Mouse (Mus musculus) hindbrain, embryonic 16.5 days (tissue): Measurements from ENCODE around the gene Garnl3. TPM values are rescaled to one million over a fixed set of nuclear protein-coding genes. Genes with fewer than 3 reads are reported as not detected.

ENCODE experiments used
- ATAC-seq: fragments of 200-750 bp; cut with Nextera tagmentation; 2 replicates; pipeline ENCODE4 v1.8.0; 2017; ENCODE audit warnings: moderate TSS enrichment, moderate library complexity
- H3K27ac ChIP-seq: fragments of 300-500 bp; sonication (generic); 2 replicates; pipeline ENCODE4 v1.5.1; 2014; ENCODE audit warnings: low read depth, mild to moderate bottlenecking, control low read depth, low read length, moderate library complexity
- H3K27me3 ChIP-seq: fragments of 300-500 bp; sonication (generic); replicated peaks from 2 replicates; pipeline ENCODE4 v1.6.1; 2014; ENCODE audit warnings: low read length; ENCODE audit not compliant: control insufficient read depth, insufficient read depth
- H3K36me3 ChIP-seq: fragments of 300-500 bp; sonication (generic); 2 replicates; pipeline ENCODE4 v1.6.1; 2014; ENCODE audit warnings: mild to moderate bottlenecking, low read length, moderate library complexity, mixed read lengths; ENCODE audit not compliant: control insufficient read depth, insufficient read depth
- H3K4me1 ChIP-seq: fragments of 300-500 bp; sonication (generic); 2 replicates; pipeline ENCODE4 v1.6.1; 2014; ENCODE audit warnings: low read depth, low read length; ENCODE audit not compliant: control insufficient read depth, insufficient read depth
- H3K4me2 ChIP-seq: fragments of 300-500 bp; sonication (generic); 2 replicates; pipeline ENCODE4 v1.6.1; 2014; ENCODE audit warnings: mild to moderate bottlenecking, low read length, control low read depth, moderate library complexity
- H3K4me3 ChIP-seq: fragments of 300-500 bp; sonication (generic); 2 replicates; pipeline ENCODE4 v1.5.1; 2014; ENCODE audit warnings: mild to moderate bottlenecking, low read length, control low read depth, moderate library complexity
- H3K9ac ChIP-seq: fragments of 300-500 bp; sonication (generic); 2 replicates; pipeline ENCODE4 v1.6.1; 2014; ENCODE audit warnings: low read depth, mild to moderate bottlenecking, control low read depth, low read length, moderate library complexity
- H3K9me3 ChIP-seq: fragments of 300-500 bp; sonication (generic); 2 replicates; pipeline ENCODE4 v1.6.1; 2014; ENCODE audit warnings: mild to moderate bottlenecking, low read length, moderate library complexity; ENCODE audit not compliant: control insufficient read depth
- WGBS: fragments of 180-500 bp; shearing (Covaris S2); extraction: QIAGEN DNeasy Blood & Tissue Kit; methylation state at CpG from one replicate; pipeline ENCODE4 v1.1.7; 2014; 5-methylcytosine and 5-hydroxymethylcytosine counted together
- polyA plus RNA-seq: library from polyadenylated mRNA; unstranded; fragments of >200 nt; fragmentation: Nextera tagmentation; extraction: Ambion mirVana; gene quantifications from 2 replicates; pipeline ENCODE4 v1.2.1, GENCODE M21; 2015

Gene Garnl3
- polyA plus RNA-seq, 1 experiment from 2014 or later, result 65.9 TPM

GRCm38 (mm10) chr2:32985844-32986243, 145.6 kb downstream of the Garnl3 start:
- Histone ChIP-seq H3K4me3 (no peak overlapping the region), H3K36me3 (no peaks in the 10 kb centered on the region), H3K27me3 (no peaks in the 10 kb centered on the region), H3K4me2 (no peak overlapping the region), H3K4me1 (peaks cover 14% of the 10 kb centered on the region), H3K9me3 (no peaks in the 10 kb centered on the region), H3K27ac (no peak overlapping the region), H3K9ac (no peak overlapping the region)
- ATAC-seq, result no peak
- WGBS, result 58% methylated on average over 8 of the region's 8 CpGs

GRCm38 (mm10) chr2:32983617-32984016, 147.8 kb downstream of the Garnl3 start:
- Histone ChIP-seq H3K9ac (no peak overlapping the region), H3K27ac (no peak overlapping the region), H3K9me3 (no peaks in the 10 kb centered on the region), H3K27me3 (no peaks in the 10 kb centered on the region), H3K4me1 (peaks cover 16% of the 10 kb centered on the region), H3K36me3 (no peaks in the 10 kb centered on the region), H3K4me3 (no peak overlapping the region), H3K4me2 (no peak overlapping the region)
- ATAC-seq, result no peak
- WGBS, result 72% methylated on average over 6 of the region's 6 CpGs

GRCm38 (mm10) chr2:32982700-32983099, 148.8 kb downstream of the Garnl3 start:
- Histone ChIP-seq H3K36me3 (no peaks in the 10 kb centered on the region), H3K27ac (no peak overlapping the region), H3K4me2 (peak overlapping the region; percentile 97), H3K4me3 (peak overlapping the region; percentile 67), H3K9ac (no peak overlapping the region), H3K9me3 (no peaks in the 10 kb centered on the region), H3K4me1 (peaks cover 16% of the 10 kb centered on the region), H3K27me3 (no peaks in the 10 kb centered on the region)
- ATAC-seq, result no peak
- 4% methylated on average over 4 of the region's 4 CpGs for WGBS

GRCm38 (mm10) chr2:32981725-32982271, 149.7 kb downstream of the Garnl3 start, which contains the start of gene Slc2a8:
Slc2a8 (minus strand) TSS chr2:32982083.
- H3K36me3 ChIP-seq, result no peaks in the 10 kb centered on the region
- H3K9me3 ChIP-seq, result no peaks in the 10 kb centered on the region
- H3K4me2 ChIP-seq, result peak within 1 kb of the TSS; percentile 97
- H3K9ac ChIP-seq, result peak within 1 kb of the TSS; percentile 74
- H3K27me3 ChIP-seq, result no peaks in the 10 kb centered on the region
- H3K27ac ChIP-seq, result peak within 1 kb of the TSS; percentile 79
- H3K4me3 ChIP-seq, result peak within 1 kb of the TSS; percentile 67
- peaks cover 16% of the 10 kb centered on the region for H3K4me1 ChIP-seq
- under 1% methylated on average over 44 of the region's 50 CpGs for WGBS
- ATAC-seq, result peak; percentile 98

- peak overlapping the region; percentile 97 for H3K4me2 ChIP-seq
- H3K9ac ChIP-seq, result peak overlapping the region; percentile 74
- H3K9me3 ChIP-seq, result no peaks in the 10 kb centered on the region
- under 1% methylated on average over 22 of the region's 23 CpGs for WGBS
- H3K4me1 ChIP-seq, result peaks cover 16% of the 10 kb centered on the region
- no peaks in the 10 kb centered on the region for H3K36me3 ChIP-seq
- H3K27me3 ChIP-seq, result no peaks in the 10 kb centered on the region
- ATAC-seq, result peak; percentile 30
- peak overlapping the region; percentile 79 for H3K27ac ChIP-seq
- H3K4me3 ChIP-seq, result peak overlapping the region; percentile 67
Measured at GRCm38 (mm10) chr2:32981281-32981680, 150.2 kb downstream of the Garnl3 start.

- ATAC-seq, result no peak
- peaks cover 16% of the 10 kb centered on the region for H3K4me1 ChIP-seq
- no peak overlapping the region for H3K27ac ChIP-seq
- no peaks in the 10 kb centered on the region for H3K9me3 ChIP-seq
- no peak overlapping the region for H3K9ac ChIP-seq
- H3K4me2 ChIP-seq, result no peak overlapping the region
- no peaks in the 10 kb centered on the region for H3K36me3 ChIP-seq
- H3K4me3 ChIP-seq, result no peak overlapping the region
- H3K27me3 ChIP-seq, result no peaks in the 10 kb centered on the region
- WGBS, result 82% methylated on average over 7 of the region's 7 CpGs
Measured at GRCm38 (mm10) chr2:32979675-32980074, 151.8 kb downstream of the Garnl3 start.

GRCm38 (mm10) chr2:32978675-32979074, 152.8 kb downstream of the Garnl3 start:
- Histone ChIP-seq H3K9ac (no peak overlapping the region), H3K27me3 (no peaks in the 10 kb centered on the region), H3K4me2 (no peak overlapping the region), H3K27ac (no peak overlapping the region), H3K4me1 (peaks cover 16% of the 10 kb centered on the region), H3K36me3 (peaks cover 6% of the 10 kb centered on the region; the same call in 1 of the 2 replicates), H3K4me3 (no peak overlapping the region), H3K9me3 (no peaks in the 10 kb centered on the region)
- ATAC-seq, result no peak
- WGBS, result 75% methylated on average over 3 of the region's 3 CpGs

GRCm38 (mm10) chr2:32977114-32977513, 154.3 kb downstream of the Garnl3 start:
- Histone ChIP-seq H3K27me3 (no peaks in the 10 kb centered on the region), H3K9ac (no peak overlapping the region), H3K4me3 (no peak overlapping the region), H3K9me3 (no peaks in the 10 kb centered on the region), H3K27ac (no peak overlapping the region), H3K4me1 (peaks cover 7% of the 10 kb centered on the region), H3K4me2 (no peak overlapping the region), H3K36me3 (peaks cover 17% of the 10 kb centered on the region; the same call in 1 of the 2 replicates)
- WGBS, result 69% methylated on average over 5 of the region's 5 CpGs
- no peak for ATAC-seq

- Histone ChIP-seq H3K4me1 (0 out of 2 replicates have a peak, but pooled peaks cover 2% of the 10 kb centered on the region), H3K9ac (no peak overlapping the region), H3K27ac (no peak overlapping the region), H3K27me3 (no peaks in the 10 kb centered on the region), H3K9me3 (no peaks in the 10 kb centered on the region), H3K36me3 (peaks cover 17% of the 10 kb centered on the region; the same call in 1 of the 2 replicates), H3K4me2 (no peak overlapping the region), H3K4me3 (no peak overlapping the region)
- WGBS, result 89% methylated on average over 8 of the region's 8 CpGs
- no peak for ATAC-seq
Measured at GRCm38 (mm10) chr2:32974216-32974615, 157.2 kb downstream of the Garnl3 start.
